Mouse (Mus musculus) retina, embryonic 14.5 days (tissue): ENCODE measurements around the gene Mtch1.

ENCODE experiments used
- DNase-seq: peaks from one replicate; pipeline ENCODE4 v3.0.0-alpha.2; 2015; ENCODE audit warnings: low spot score

The Mtch1 gene

GRCm38 (mm10) chr17:29305058-29305806 lies 42.5 kb downstream of the Mtch1 start:
- DNase-seq = no peak

- DNase-seq = no peak
These were observed 43.2 kb downstream of the Mtch1 start for GRCm38 (mm10) chr17:29304376-29305057.

GRCm38 (mm10) chr17:29303856-29304255 lies 43.9 kb downstream of the Mtch1 start:
- no peak for DNase-seq

- no peak for DNase-seq
These were observed 44.6 kb downstream of the Mtch1 start for GRCm38 (mm10) chr17:29303087-29303486.

GRCm38 (mm10) chr17:29302149-29302548 lies 45.6 kb downstream of the Mtch1 start:
- DNase-seq = no peak

GRCm38 (mm10) chr17:29301421-29301820 lies 46.3 kb downstream of the Mtch1 start:
- DNase-seq = no peak

GRCm38 (mm10) chr17:29300926-29301325 lies 46.8 kb downstream of the Mtch1 start:
- no peak for DNase-seq

- no peak for DNase-seq
These were observed 48.5 kb downstream of the Mtch1 start for GRCm38 (mm10) chr17:29299282-29299681.

GRCm38 (mm10) chr17:29297813-29298212 lies 49.9 kb downstream of the Mtch1 start:
- no peak for DNase-seq

- no peak for DNase-seq
These were observed 50.4 kb downstream of the Mtch1 start for GRCm38 (mm10) chr17:29297321-29297720.

GRCm38 (mm10) chr17:29295835-29296234 lies 51.9 kb downstream of the Mtch1 start:
- no peak for DNase-seq

- no peak for DNase-seq
These were observed 53.7 kb downstream of the Mtch1 start for GRCm38 (mm10) chr17:29293807-29294605.

GRCm38 (mm10) chr17:29292996-29293395 lies 54.7 kb downstream of the Mtch1 start:
- no peak for DNase-seq

GRCm38 (mm10) chr17:29291793-29292192 lies 55.9 kb downstream of the Mtch1 start:
- no peak for DNase-seq

GRCm38 (mm10) chr17:29282216-29282952 lies 65.3 kb downstream of the Mtch1 start:
- DNase-seq = no peak
